Mouse (Mus musculus) forebrain, embryonic 14.5 days (tissue): ENCODE data around the gene Prkar2b. TPM values are rescaled to one million over a fixed set of nuclear protein-coding genes. Genes with fewer than 3 reads are reported as not detected.

Source experiments
- ATAC-seq: fragments of 200-750 bp; cut with Nextera tagmentation; 2 replicates; pipeline ENCODE4 v1.8.0; 2017; ENCODE audit warnings: mild to moderate bottlenecking, moderate library complexity
- DNase-seq: peaks from one replicate; pipeline ENCODE4 v3.0.0-alpha.2; 2015; ENCODE audit warnings: low spot score
- H3K27ac ChIP-seq: fragments of 300-500 bp; sonication (generic); 2 replicates; pipeline ENCODE4 v1.5.1; 2014; ENCODE audit warnings: low read depth, mild to moderate bottlenecking, control low read depth, low read length, moderate library complexity
- H3K27me3 ChIP-seq: fragments of 300-500 bp; sonication (generic); replicated peaks from 2 replicates; pipeline ENCODE4 v1.6.1; 2014; ENCODE audit warnings: low read length, control low read depth, mixed read lengths; ENCODE audit not compliant: control insufficient read depth, insufficient read depth
- H3K36me3 ChIP-seq: fragments of 300-500 bp; sonication (generic); 2 replicates; pipeline ENCODE4 v1.6.1; 2014; ENCODE audit warnings: low read length, control low read depth; ENCODE audit not compliant: control insufficient read depth, insufficient read depth
- H3K4me1 ChIP-seq: fragments of 300-500 bp; sonication (generic); 2 replicates; pipeline ENCODE4 v1.6.1; 2014; ENCODE audit warnings: antibody characterized with exemption, low read length, control low read depth; ENCODE audit not compliant: control insufficient read depth, insufficient read depth
- H3K4me2 ChIP-seq: fragments of 300-500 bp; sonication (generic); 2 replicates; pipeline ENCODE4 v1.6.1; 2014; ENCODE audit warnings: mild to moderate bottlenecking, control low read depth, low read length
- H3K4me3 ChIP-seq: fragments of 300-500 bp; sonication (generic); 2 replicates; pipeline ENCODE4 v1.5.1; 2014; ENCODE audit warnings: low read depth, low read length, control low read depth
- H3K9ac ChIP-seq: fragments of 300-500 bp; sonication (generic); 2 replicates; pipeline ENCODE4 v1.6.1; 2014; ENCODE audit warnings: mild to moderate bottlenecking, low read length, control low read depth, moderate library complexity
- H3K9me3 ChIP-seq: fragments of 300-500 bp; sonication (generic); replicated peaks from 2 replicates; pipeline ENCODE4 v1.6.1; 2016; ENCODE audit warnings: low read length, control low read depth, mixed read lengths; ENCODE audit not compliant: control insufficient read depth
- WGBS: fragments of 180-500 bp; shearing (Covaris S2); extraction: QIAGEN DNeasy Blood & Tissue Kit; methylation state at CpG from one replicate; pipeline ENCODE4 v1.1.7; 2014; 5-methylcytosine and 5-hydroxymethylcytosine counted together
- polyA plus RNA-seq: library from polyadenylated mRNA; unstranded; fragments of >200 nt; fragmentation: Nextera tagmentation; extraction: Ambion mirVana; gene quantifications from 2 replicates; pipeline ENCODE4 v1.2.1, GENCODE M21; 2014

Prkar2b gene
- polyA plus RNA-seq, 1 experiment from 2014 or later = 114 TPM

DNA sequence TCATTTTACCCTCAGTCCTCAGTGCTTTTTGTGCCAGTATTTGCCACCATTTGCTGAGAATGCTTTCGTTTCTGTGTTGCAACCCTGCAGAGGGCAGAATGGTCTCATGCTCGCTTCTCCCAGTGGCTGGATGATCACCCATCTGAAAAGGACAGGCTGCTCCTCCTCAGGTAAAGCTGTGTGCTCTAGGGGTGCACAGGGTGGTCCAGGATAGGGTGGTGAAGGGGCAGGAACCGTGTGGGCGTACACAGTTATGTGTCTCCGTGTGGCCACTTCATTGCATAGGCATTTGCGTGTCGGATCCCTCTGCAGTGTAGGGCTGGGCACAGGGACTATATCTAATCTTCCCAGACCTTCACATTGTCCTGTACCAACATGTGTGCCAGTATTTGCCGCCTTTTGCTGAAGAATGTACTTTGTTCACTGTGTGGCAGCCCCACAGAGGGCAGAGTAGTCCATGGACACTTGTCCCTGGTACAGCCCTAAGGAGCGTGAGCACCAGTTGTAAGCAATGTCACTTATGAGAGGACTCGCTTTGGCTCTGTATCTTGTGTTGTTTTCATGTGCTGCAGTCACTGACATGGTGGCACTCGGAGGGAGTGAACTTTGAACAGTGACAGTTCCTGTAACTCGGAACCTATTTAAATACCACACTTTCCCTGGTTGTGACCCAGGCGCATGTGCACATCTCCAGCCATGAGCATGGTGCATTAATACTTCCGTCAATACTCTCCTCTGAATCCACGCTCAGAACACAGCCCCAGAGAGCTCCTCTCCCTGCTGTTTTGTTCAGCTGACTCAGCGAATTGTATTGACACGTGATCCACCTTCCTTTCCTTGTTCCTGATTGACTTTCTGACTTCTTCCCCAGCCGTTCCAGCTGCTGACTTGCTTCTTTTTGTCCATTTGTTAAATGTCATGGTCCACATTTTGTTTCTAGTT, 140.4 kb downstream of the Prkar2b start:
- H3K9me3 ChIP-seq = no peaks in the 10 kb centered on the region
- H3K4me2 ChIP-seq = no peak overlapping the region
- no peak overlapping the region for H3K27ac ChIP-seq
- no peak overlapping the region for H3K4me3 ChIP-seq
- no peak for DNase-seq
- 88% methylated on average over 18 of the region's 18 CpGs for WGBS
- ATAC-seq = no peak; the same call in 1 of the 2 replicates
- no peaks in the 10 kb centered on the region for H3K27me3 ChIP-seq
- no peaks in the 10 kb centered on the region for H3K4me1 ChIP-seq
- peaks cover 31% of the 10 kb centered on the region for H3K36me3 ChIP-seq
- no peak overlapping the region for H3K9ac ChIP-seq

DNA sequence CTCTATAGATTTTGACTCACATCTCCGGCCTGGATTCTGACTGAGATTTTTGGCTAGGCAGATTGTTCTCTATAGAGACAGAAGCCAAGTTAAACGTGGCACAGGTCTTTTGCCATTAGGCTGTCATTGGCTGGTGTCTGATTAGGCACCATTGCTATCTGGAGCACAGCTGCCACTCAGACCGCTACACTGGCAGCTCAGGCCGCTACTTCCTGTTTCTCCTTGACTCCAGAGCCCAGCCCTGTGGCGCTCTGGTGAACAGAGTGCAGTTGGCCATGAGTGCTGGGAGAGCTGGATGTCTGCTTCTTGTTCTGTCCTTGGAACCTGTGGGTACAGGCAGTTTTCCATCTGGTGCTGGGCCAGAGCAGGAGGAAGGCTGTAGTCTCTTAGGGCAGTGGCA, 143.9 kb downstream of the Prkar2b start:
- Histone ChIP-seq H3K27me3 (no peaks in the 10 kb centered on the region), H3K4me2 (no peak overlapping the region), H3K4me3 (no peak overlapping the region), H3K36me3 (0 out of 2 replicates have a peak, but pooled peaks cover 13% of the 10 kb centered on the region), H3K9me3 (no peaks in the 10 kb centered on the region), H3K9ac (no peak overlapping the region), H3K27ac (no peak overlapping the region), H3K4me1 (no peaks in the 10 kb centered on the region)
- ATAC-seq = no peak
- DNase-seq = no peak
- 83% methylated on average over 5 of the region's 5 CpGs for WGBS

- Histone ChIP-seq H3K9me3 (no peaks in the 10 kb centered on the region), H3K4me1 (no peaks in the 10 kb centered on the region), H3K9ac (no peak overlapping the region), H3K27me3 (no peaks in the 10 kb centered on the region), H3K4me2 (no peak overlapping the region), H3K4me3 (no peak overlapping the region), H3K27ac (no peak overlapping the region), H3K36me3 (0 out of 2 replicates have a peak, but pooled peaks cover 13% of the 10 kb centered on the region)
- DNase-seq (no peak), ATAC-seq (no peak)
- WGBS = 93% methylated on average over 5 of the region's 5 CpGs
These were observed 144.4 kb downstream of the Prkar2b start for GRCm38 (mm10) chr12:31916691-31917090.

GRCm38 (mm10) chr12:31913614-31914013, 147.5 kb downstream of the Prkar2b start:
- 65% methylated on average over 4 of the region's 4 CpGs for WGBS
- ATAC-seq (no peak), DNase-seq (no peak)
- Histone ChIP-seq H3K9me3 (no peaks in the 10 kb centered on the region), H3K27me3 (no peaks in the 10 kb centered on the region), H3K4me2 (no peak overlapping the region), H3K27ac (no peak overlapping the region), H3K36me3 (no peaks in the 10 kb centered on the region), H3K4me1 (no peaks in the 10 kb centered on the region), H3K4me3 (no peak overlapping the region), H3K9ac (no peak overlapping the region)

GRCm38 (mm10) chr12:31912966-31913551, 148.0 kb downstream of the Prkar2b start:
- Histone ChIP-seq H3K27ac (no peak overlapping the region), H3K4me3 (no peak overlapping the region), H3K27me3 (no peaks in the 10 kb centered on the region), H3K4me2 (no peak overlapping the region), H3K9me3 (no peaks in the 10 kb centered on the region), H3K36me3 (no peaks in the 10 kb centered on the region), H3K4me1 (no peaks in the 10 kb centered on the region), H3K9ac (no peak overlapping the region)
- DNase-seq = no peak
- 87% methylated on average over 6 of the region's 6 CpGs for WGBS
- ATAC-seq = no peak

Other genes with a start within 250 kb of the Prkar2b start
- 107 and 112 TPM in 2 replicates for gene Hbp1, start 110.8 kb downstream of the Prkar2b start, polyA plus RNA-seq
- gene Pik3cg, start 147.4 kb upstream of the Prkar2b start, polyA plus RNA-seq = 1.3 and 1.4 TPM in 2 replicates